Mouse (Mus musculus) hindbrain, embryonic 12.5 days (tissue): ENCODE measurements at regions not wholly inside any gene's neighbourhood (a gene's known extent, or its start where the extent isn't known, plus 50 kb on each side); places are given as distances from the start of the nearest gene placed in this dataset.

Experiments
- ATAC-seq: fragments of 200-750 bp; cut with Nextera tagmentation; 2 replicates; pipeline ENCODE4 v1.8.0; 2017; ENCODE audit warnings: moderate TSS enrichment; ENCODE audit not compliant: low FRiP score
- H3K27ac ChIP-seq: fragments of 300-500 bp; sonication (generic); 2 replicates; pipeline ENCODE4 v1.5.1; 2016; ENCODE audit warnings: mild to moderate bottlenecking
- H3K27me3 ChIP-seq: fragments of 300-500 bp; sonication (generic); 2 replicates; pipeline ENCODE4 v1.6.1; 2016; ENCODE audit warnings: mild to moderate bottlenecking
- H3K36me3 ChIP-seq: fragments of 300-500 bp; sonication (generic); 2 replicates; pipeline ENCODE4 v1.6.1; 2016; ENCODE audit warnings: mild to moderate bottlenecking
- H3K4me1 ChIP-seq: fragments of 300-500 bp; sonication (generic); 2 replicates; pipeline ENCODE4 v1.6.1; 2016
- H3K4me2 ChIP-seq: fragments of 300-500 bp; sonication (generic); replicated peaks from 2 replicates; pipeline ENCODE4 v1.6.1; 2016; ENCODE audit warnings: mild to moderate bottlenecking
- H3K4me3 ChIP-seq: fragments of 300-500 bp; sonication (generic); 2 replicates; pipeline ENCODE4 v1.5.1; 2016; ENCODE audit warnings: mild to moderate bottlenecking
- H3K9ac ChIP-seq: fragments of 300-500 bp; sonication (generic); 2 replicates; pipeline ENCODE4 v1.6.1; 2016; ENCODE audit warnings: mild to moderate bottlenecking, moderate library complexity
- H3K9me3 ChIP-seq: fragments of 300-500 bp; sonication (generic); replicated peaks from 2 replicates; pipeline ENCODE4 v1.6.1; 2016; ENCODE audit warnings: mild to moderate bottlenecking
- WGBS: fragments of 180-500 bp; shearing (Covaris S2); methylation state at CpG from one replicate; pipeline ENCODE4 v1.1.7; 2016; 5-methylcytosine and 5-hydroxymethylcytosine counted together

DNA sequence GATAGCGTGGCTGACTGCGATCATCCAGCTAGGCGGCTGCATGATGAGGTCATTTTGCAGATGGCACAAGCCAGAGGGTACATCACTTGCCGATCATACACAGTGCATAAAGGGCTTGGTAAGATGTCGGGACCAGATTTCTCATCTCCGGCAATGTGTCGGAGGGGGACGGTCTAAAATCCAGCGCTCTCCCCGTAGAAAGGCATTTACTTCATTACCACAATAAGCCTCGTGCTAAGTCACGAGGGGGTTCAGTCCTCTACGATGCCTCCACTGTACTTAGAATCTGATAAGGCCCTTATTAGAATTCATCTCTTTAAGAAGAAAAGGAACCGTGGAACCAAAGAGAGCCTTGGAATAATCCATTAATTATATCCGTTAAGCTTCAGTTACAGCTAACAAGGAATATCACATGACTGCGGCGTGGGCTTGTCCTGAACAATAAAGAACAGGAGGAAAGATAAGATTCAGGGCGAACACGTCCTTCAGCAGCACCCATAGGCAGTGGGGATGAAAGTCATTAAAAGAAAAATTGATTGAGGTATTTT is 52.3 kb upstream of the Atrnl1 start:
- Histone ChIP-seq H3K27me3 (no peaks in the 10 kb centered on the region), H3K4me2 (no peak overlapping the region), H3K9me3 (0 out of 2 replicates have a peak, but pooled peaks cover 4% of the 10 kb centered on the region), H3K4me1 (no peaks in the 10 kb centered on the region), H3K4me3 (no peak overlapping the region), H3K36me3 (no peaks in the 10 kb centered on the region), H3K9ac (no peak overlapping the region), H3K27ac (peak overlapping the region; percentile 24; the same call in 1 of the 2 replicates)
- WGBS = 49% methylated on average over 19 of the region's 19 CpGs
- ATAC-seq = peak; percentile 67

DNA sequence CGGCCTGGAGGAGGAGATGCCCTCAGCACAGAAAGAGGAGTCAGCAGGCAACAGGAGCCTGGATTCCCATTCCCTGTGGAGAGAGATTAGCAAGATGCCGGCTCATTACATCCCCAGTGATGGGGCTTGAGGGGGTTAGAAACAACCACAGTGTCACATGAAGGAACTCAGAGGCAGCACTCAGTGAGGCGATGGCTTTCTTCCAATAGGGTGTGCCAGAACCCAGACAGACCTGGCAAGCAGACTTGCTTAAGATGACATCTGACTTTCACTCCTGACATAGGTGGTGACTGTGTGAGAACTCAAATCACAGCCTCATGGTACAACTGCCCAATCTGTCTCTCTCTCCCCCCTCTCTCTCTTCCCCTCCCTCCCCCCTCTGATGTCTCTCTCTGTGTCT is 50.1 kb upstream of the Atrnl1 start:
- ATAC-seq = no peak
- Histone ChIP-seq H3K27ac (no peak overlapping the region), H3K27me3 (no peaks in the 10 kb centered on the region), H3K4me1 (no peaks in the 10 kb centered on the region), H3K9ac (no peak overlapping the region), H3K36me3 (no peaks in the 10 kb centered on the region), H3K9me3 (0 out of 2 replicates have a peak, but pooled peaks cover 4% of the 10 kb centered on the region), H3K4me2 (no peak overlapping the region), H3K4me3 (no peak overlapping the region)
- WGBS = 63% methylated on average over 3 of the region's 3 CpGs
